Mouse (Mus musculus): Measurements from ENCODE around the gene Chd6. TPM values are rescaled to one million over a fixed set of nuclear protein-coding genes. Genes with fewer than 3 reads are reported as not detected.

Chd6 gene
- polyA plus RNA-seq (2014; fragmentation: Illumina TruSeq; extraction: RNeasy Lipid Tissue Mini Kit (QIAGEN cat#74804); ENCODE audit: low replicate concordance), result 11.1 TPM

GRCm38 (mm10) chr2:161108933-161109371 is at the start of gene Chd6:
TSS of gene Chd6 (minus strand) at chr2:161109075.

GRCm38 (mm10) chr2:160912231-160912671 is 196.6 kb downstream of the Chd6 start, which contains the start of gene Emilin3:
TSS of gene Emilin3 (minus strand) at chr2:160912328.

Other genes with a start within 250 kb of the Chd6 start
- 7.0 TPM for gene Zhx3, start 236.1 kb downstream of the Chd6 start, polyA plus RNA-seq (2014; fragmentation: Illumina TruSeq; extraction: RNeasy Lipid Tissue Mini Kit (QIAGEN cat#74804); ENCODE audit: low replicate concordance)
- gene Lpin3, start 228.4 kb downstream of the Chd6 start, polyA plus RNA-seq (2014; fragmentation: Illumina TruSeq; extraction: RNeasy Lipid Tissue Mini Kit (QIAGEN cat#74804); ENCODE audit: low replicate concordance), result 2.6 TPM
- gene Emilin3, start 196.7 kb downstream of the Chd6 start, polyA plus RNA-seq (2014; fragmentation: Illumina TruSeq; extraction: RNeasy Lipid Tissue Mini Kit (QIAGEN cat#74804); ENCODE audit: low replicate concordance), result not detected